Mouse (Mus musculus): Measurements from ENCODE around the gene Gse1.

DNA sequence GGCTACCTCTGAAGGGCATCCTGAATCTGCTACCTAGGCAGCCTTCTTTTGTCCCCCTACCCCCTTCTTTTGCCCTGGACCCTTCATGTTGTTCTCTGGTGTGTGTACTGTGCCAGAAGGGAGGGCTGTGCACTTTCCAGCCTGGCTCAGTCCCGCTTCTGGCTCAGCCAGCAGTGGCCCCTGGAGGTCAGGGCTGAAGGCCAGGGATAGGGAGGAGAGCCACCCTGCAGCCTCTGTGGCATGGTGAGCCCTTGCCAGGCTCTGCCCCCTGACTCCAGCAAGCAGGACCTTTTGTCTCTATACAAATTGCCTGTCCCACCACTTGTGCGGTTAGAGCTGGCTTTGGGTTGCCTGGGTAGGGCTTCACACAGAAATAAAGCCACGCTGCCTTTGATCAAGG lies 85.4 kb downstream of the Gse1 start:
- TF ChIP-seq RCOR1 (IDR thresholded peaks at IDR 0.05; ENCODE audit: low read depth, low read length) (no peak), CTCF (IDR thresholded peaks at IDR 0.05 in 2 of 3, conservative IDR thresholded peaks at IDR 0.05 in 1 of 3; ENCODE audit: control insufficient read depth in 1 of 3, insufficient read depth in 1 of 3, low read depth in 2 of 3, low read length in 3 of 3, poor library complexity in 1 of 3, severe bottlenecking in 1 of 3) (no peak), ELF1 (IDR thresholded peaks at IDR 0.05; ENCODE audit: low read depth, low read length) (no peak), ETS1 (IDR thresholded peaks at IDR 0.05; ENCODE audit: low read depth, low read length) (no peak), POLR2A (IDR thresholded peaks at IDR 0.05; ENCODE audit: control insufficient read depth in 1 of 2, insufficient read depth in 1 of 2, low read depth in 1 of 2, low read length in 2 of 2, poor library complexity in 1 of 2) (no peak), USF2 (IDR thresholded peaks at IDR 0.05; ENCODE audit: borderline replicate concordance in 1 of 2, insufficient read depth in 1 of 2, low read depth in 1 of 2, low read length in 2 of 2) (no peak), EP300 (IDR thresholded peaks at IDR 0.05; ENCODE audit: low read depth in 1 of 2, low read length in 2 of 2) (no peak), TCF12 (IDR thresholded peaks at IDR 0.05; ENCODE audit: low read depth, low read length) (no peak), KAT2A (conservative IDR thresholded peaks at IDR 0.05; ENCODE audit: low read depth, low read length) (no peak), ZMIZ1 (IDR thresholded peaks at IDR 0.05; ENCODE audit: low read depth, low read length) (no peak), ZC3H11A (IDR thresholded peaks at IDR 0.05; ENCODE audit: low read depth, low read length) (no peak), NRF1 (IDR thresholded peaks at IDR 0.05; ENCODE audit: insufficient read depth, low read depth, low read length, poor library complexity, severe bottlenecking) (no peak)

Data from MEL (cell line).